Mouse (Mus musculus) frontal cortex, postnatal 36 days (tissue): ENCODE data around the gene Klk1.

Experiments
- DNase-seq, 2 experiments: peaks; one replicate each; pipeline ENCODE4 v3.0.0; 2022; ENCODE audit warnings: low spot score in 2 of 2

Klk1 gene

DNA sequence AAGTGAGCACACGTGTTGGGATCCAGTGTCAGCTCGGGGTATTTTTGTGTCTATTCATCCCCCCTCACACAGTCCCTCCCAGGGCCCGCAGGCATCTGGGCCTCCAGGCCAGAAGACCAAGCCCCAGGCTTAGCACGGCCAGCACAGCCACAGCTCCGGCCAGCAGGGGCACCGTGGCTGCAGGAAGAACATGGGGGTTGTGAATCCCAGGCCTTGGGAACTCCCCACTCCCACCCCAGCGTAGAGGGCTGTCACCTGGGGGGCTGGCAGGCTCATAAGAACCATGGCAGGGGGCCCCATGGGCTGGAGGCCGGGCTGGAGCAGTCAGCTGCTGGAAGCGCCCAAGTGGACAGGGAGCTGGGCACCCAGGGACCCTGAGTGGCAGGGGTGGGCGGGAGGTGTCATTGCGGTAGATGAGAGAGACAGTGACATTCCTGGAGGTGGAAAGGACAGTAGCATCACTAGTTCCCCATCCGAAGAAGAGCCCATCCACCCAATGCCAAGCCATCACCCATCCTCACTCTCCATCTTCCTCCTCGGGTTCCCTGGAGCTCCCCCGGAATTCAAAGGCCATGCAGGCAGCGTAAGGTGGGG, 28.0 kb downstream of the Klk1 start:
- DNase-seq = no peak

DNA sequence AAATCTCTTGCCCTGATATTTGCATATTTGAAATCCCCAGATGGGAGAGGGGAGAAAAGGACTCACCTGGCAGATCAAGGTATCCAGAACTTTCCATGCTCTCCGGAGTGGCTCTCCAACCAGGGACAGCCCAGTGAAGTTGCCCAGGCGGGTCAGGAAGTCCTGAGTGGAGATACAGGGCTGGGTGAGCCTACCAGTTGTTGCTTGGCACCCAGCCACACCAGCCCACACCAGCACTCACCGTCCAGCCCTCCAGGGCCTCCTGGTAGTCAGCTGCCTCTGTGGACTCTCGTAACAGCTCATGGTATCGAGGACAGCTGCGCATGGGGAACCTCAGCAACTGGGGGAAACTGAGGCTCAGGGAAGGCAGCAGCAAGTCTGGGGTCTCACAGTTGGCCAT, 29.8 kb downstream of the Klk1 start:
- DNase-seq = no peak

DNA sequence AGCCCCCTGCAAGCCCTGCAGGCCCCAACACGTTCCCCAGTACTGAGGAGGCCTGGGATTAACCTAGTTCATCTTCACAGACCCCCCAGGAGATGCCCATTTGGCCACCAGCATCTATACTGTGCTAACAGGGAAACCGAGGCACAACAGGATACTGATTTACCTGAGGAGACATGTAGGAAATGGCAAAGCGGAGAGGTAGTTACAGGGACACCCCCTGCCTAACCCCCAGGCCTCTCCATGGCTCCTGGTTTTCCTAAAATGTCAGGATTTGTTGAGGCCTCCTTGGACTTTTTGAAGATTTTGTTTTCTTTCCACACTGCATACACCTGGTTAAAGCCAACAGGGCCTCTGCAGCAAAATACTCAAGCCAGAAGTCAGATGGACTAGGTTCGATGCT, 32.1 kb downstream of the Klk1 start, which contains the start of gene Acp4:
Gene Acp4 (minus strand): TSS at position 101 of the 400 bp plus-strand sequence.
- no peak for DNase-seq

DNA sequence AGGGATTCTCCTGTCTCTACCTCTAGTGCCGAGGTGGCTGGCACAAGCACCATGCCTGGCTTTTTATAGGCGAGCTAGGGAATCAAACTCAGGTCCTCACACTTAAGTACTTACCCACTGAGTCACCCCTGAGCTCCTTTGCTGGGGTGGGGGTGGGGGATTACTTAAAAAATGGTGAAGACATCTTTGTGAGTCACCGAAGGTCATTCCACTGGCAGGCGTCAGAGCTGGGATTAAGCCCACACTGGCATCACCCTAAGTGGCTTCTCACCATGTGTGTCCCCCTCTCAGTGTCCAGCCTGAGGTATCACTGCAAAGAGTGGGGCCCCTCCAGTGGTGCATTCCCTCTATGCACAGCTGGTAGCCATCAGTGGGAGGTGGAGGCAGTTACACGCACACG, 35.2 kb downstream of the Klk1 start:
- DNase-seq = no peak

DNA sequence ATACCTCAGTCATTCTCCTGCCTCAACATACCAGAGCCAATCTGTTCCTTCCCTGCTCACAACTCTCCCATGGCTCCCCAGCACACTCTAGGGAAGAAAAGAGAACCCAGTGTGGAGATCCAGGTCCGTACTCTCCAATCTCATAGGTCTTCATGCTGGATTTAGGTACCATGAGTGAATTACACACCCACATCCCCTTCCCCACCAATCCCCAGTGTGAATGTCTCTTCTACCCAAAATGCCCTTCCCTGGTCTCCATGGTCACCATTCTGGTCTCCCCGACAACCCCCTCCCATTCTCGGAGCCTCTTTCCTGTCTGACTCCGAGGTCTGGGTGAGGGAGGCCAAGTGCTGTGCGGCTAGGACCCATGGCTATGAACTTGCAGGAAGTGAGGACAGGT, 36.0 kb downstream of the Klk1 start, which contains the start of gene Gm15517:
Gene Gm15517 (plus strand): TSS at position 301 of the 400 bp plus-strand sequence.
- DNase-seq = no peak

DNA sequence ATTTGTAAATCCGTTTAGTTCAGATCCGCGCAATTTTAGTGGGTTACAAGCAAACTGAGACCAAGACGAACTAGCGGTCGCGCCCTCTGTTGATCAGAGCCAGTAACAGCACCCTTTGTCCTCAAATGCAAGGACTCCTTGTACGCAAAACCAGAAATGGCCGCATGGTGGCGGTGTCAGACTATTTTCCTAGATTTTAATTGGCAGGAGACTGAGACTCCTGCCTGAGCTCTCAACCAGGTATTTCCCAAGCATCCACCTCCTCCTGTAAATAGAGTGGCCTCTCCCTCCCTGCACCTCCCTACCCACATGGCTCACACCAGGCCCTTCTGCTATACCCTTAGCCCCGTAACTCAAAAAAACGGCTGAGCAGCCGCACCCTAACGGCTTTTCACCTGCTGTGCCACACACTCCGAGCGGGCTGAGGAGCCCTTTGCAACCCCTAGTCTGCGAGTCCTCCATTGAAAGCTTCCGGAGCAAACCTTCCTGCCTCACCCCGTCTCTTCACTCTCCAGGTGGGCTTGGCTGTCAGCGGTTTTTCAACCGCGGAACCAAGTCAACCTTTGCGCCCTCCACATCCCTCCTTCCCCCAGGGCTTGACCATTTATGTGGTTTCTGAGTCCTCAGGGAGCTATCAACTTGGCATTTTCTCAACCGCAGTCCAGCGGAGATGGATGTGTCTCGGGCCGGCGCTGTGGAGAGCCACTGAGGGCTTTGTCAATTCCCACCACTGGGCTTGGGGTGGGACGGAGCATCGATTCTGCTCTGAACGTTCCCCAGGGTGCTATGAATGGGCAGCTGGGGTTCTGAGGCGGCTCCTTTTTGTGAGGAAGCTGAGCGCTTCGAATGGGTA, 37.9 kb downstream of the Klk1 start:
- peak; percentile 99 for DNase-seq

DNA sequence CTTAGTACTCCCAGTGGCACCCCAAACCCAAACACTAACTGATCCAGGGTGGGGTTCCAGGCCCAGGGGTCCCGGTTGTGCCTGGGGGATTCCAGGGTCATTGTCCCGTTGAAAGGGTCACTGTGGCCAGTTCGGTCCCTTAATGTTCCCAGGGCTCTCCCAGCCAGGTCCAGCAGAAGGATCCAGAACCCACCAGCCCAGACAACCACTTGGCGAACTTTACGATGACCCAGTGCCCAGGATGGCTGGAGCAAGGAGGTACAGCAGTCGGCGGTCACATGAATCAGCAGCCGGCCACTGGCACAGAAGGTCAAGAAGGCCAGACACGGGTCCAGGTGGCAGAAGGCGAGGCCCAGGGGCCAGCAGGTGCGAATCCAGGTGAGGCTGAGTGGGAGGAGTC, 43.0 kb downstream of the Klk1 start:
- DNase-seq = no peak

DNA sequence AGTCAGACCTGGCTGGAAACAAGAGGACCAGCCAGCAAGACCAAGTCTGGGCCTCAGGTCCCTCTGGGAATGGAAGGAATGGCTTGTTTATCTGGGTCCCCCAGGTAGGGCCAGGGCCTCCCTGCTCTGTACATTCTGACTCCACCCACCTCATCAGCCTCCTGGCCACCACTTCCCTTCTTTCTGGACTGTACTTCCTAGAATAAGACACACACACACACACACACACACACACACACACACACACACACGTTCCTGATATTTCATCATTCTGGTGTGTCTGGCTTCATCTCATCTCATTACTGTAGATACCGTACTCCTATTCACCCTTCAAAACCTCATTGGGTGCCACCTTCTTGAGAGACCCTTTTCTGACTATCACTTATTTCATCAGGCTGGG, 44.2 kb downstream of the Klk1 start:
- no peak for DNase-seq

DNA sequence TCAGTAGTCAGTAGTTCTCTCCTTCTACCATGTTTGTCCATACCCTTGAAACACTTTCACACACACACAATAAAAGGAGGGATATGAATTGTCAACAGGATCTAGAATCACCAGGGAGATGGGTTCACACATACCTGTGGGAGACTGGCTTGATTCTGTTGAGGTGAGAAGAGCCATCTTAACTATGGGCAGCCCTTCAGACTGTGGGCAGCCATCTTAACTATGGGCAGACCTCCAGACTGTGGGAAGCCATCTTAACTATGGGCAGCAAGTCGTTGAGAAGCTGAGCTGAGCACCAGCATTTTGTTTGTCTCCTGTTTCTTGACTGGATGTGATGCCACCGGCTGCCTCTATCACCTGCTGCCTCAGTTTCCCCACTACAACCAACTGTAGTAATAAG, 46.1 kb downstream of the Klk1 start:
- no peak for DNase-seq

DNA sequence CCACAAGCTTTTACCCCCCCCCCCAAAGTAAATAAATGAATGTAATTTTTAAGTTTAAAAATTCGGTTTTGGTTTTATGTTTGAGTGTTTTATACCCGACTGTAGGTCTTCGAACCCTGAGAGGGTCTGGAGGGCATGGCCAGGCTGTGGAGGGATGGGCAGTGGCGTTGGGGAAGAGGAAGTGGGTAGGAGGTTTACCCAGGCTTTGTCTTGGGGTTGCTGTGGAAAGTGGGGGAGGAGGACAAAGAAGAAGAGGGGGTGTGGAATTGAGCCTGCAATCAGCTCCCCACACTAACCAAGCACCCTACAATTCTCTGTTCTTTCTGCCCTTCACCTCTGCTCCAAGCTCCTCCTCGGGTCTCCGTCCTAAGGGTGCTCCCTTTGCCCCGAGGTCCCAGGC, 47.4 kb downstream of the Klk1 start:
- DNase-seq = no peak

DNA sequence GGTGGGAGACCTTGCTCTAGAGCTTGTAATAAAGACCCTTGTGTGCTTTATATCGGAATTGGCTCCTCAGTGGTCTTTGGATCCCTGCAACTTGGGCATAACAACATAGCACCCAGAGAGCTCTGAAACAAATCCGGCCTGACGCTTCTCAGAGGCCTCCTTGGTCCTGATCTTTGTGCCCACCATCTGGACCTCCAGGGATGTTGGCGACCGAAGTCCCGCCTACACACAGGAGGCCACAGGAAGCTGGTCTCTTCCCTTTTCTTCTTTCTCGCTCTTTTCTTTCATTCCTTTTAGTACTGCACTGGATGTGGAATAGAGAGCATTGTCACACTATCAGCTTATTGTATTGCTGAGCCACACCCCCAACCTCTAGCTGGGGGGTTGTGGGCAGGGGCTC, 48.3 kb downstream of the Klk1 start:
- DNase-seq = no peak

DNA sequence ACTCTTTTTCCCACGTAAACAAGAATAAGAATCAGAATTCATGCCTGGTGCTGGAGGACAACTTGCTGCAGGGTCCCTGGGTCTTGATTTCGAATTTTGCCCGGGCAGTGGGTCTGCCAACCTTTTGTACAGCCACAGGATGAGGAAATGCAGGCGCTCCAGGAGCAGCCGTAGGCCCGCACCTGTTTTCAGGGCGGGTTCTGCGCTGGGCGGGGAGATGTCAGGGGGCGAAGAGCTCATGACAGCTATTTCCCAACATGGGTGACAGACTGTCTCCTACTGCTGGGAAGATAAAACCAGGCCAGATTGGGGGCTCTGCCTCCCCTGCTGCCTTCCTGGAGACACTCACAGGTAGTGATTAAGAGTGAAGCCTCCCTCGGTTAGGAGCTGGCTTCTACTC, 48.9 kb downstream of the Klk1 start:
- DNase-seq = no peak

DNA sequence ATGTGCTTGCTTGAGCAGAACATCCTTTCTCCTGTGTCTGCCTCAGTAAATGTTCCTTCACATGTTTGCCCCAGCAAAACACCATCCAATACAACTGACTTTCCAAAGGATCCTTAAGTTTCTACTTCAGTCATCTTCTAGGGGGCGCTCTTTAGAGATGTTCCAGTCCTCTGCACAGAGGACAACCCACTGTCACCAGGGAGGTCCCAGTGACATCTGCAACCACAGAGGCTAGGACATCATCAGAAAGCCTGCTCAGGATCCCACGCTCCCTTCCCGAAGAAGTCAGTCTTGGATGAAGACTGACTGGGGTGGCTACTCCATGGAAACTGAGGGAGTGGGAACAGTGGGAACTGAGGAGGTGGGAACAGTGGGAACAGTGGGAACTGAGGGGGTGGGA, 50.4 kb downstream of the Klk1 start:
- DNase-seq = no peak

DNA sequence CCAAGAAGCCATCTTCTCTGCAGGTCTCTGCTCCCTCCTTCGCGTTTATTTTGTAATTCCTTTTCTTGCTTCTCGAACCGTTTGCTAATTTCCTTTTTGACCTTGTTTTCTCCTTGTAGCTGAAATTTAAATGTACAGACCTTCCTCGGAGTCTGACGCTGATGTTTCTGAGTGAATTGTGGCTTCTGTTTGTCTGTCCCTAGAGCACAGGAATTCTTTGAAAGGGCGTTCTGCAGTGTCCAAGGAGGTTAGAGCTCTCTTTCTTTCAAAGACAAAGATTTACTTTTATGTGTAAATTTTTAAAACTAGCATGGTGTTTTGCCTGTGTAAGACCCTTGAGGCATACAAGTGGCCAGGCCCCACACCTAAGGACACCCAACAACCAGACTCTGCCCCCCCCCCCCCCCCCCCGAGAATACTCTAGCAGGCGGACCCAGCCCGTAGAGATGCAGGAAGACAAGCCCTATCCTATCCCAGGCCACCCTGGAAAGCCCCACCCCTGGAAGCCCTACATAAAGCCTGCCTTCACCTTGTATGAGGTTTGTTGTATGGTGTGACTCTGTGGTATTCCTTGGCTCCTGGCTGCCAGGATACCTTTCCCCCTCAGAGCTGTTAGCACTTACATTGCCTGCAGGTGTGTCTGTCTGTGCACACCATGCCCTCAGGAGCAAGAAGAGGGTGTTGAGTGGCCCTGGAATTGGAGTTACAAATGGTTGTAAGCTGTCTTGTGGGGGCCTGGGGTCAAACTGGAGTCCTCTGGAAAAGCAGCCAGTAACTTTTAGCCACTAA, 51.5 kb downstream of the Klk1 start:
- DNase-seq = no peak

DNA sequence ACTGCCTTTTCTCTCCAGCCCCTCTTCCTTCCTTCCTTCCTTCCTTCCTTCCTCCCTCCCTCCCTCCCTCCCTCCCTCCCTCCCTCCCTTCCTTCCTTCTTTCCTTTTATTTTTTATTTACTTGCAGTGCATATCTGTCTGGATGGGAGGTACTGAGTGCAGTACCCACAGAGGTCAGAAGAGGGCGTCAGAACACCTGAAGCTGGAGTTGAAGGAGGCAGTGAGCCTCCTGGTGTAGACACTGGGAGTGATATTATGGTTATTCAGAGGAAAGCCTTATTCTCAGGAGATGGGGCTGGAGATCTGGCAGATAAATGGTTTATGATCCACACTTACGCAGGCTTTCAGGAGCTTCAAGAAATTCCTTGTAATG, 52.1 kb downstream of the Klk1 start:
- DNase-seq = peak; percentile 54 to 71
